Mouse (Mus musculus): Measurements from ENCODE around the gene Odf3. TPM values are rescaled to one million over a fixed set of nuclear protein-coding genes. Genes with fewer than 3 reads are reported as not detected.

Gene Odf3
- polyA plus RNA-seq (2015; fragmentation: Nextera tagmentation; extraction: Ambion mirVana) = not detected in 2 replicates

GRCm38 (mm10) chr7:140847755-140848580, at the start of gene Odf3:
Odf3 (plus strand) TSS chr7:140847805.
- no peak for DNase-seq (ENCODE audit: low spot score)

- no peak for DNase-seq (ENCODE audit: low spot score)
Observed at GRCm38 (mm10) chr7:140798212-140798611, 49.4 kb upstream of the Odf3 start.

DNA sequence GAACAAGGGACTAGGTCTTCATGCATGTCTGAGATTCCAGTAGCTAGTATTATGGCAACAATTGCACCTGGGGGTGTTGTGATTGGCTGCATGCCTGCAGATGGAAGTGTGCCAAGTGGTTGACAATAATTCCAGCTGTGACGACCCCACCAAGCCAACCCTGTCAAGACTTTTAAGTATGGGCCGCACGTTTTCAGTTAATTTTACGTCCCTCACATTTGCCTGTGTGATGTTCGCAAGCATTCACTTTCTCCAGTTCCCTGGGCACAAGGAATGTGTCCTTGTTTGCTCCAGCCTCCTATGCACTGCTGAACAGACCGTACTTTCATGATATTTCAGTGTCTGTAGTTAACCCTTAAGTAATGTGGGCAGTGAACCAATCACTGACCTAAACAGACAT, 45.0 kb upstream of the Odf3 start:
- DNase-seq (ENCODE audit: low spot score) = no peak

DNA sequence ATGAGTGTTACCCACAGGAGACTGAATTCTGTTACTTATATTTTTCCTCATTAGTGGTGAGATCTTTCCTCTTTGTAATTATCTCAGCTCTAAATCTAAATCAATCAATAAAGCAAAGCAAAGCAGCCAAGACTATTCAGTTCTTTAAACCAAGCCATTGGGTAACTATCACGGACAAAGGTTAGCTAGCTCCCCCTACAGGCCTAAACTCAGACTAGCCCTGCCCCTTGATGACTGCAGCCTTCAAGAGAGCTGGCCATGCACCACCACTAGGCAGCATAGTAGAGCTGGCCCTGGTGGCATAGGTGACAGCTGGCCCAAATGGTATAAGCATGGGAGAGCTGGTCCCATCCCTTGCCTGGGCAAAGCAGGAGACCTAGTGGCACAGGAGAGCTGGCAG, 41.9 kb upstream of the Odf3 start:
- peak; percentile 74 for DNase-seq (ENCODE audit: low spot score)

DNA sequence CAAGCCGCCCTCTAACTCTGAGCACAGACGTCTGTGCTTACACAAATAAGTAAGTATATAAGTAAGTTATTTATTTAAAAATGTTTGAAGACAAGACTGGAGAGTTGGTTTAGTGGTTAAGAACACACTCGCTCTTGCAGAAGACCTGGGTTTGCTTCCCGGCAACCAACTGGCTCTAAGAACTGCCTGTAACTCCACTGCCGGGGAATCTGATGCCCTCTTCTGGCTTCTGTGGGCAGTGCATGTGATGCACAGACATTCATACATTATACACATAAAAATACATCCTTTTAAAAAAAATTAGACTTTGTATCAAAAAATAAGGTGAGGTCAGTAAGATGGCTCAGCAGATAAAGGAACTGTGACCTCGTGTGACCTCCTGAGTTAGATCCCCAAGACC, 37.1 kb upstream of the Odf3 start:
- DNase-seq (ENCODE audit: low spot score) = peak; percentile 20

DNA sequence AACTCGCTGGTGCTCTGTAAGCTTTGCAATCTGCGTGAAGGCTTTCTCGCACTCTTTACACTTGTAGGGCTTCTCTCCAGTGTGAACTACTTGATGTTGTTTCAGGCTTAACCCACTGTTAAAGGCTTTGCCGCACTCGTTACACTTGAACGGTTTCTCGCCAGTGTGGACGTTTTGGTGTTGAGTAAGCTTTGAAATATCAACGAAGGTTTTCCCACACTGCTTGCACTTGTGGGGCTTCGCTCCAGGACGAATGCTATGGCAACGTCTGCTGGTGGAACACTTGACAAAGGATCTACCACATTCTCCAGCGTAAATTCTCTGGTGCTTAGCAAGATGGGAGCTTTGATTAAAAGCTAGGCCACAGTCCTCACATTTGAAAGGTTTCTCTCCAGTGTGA, 35.9 kb upstream of the Odf3 start:
- DNase-seq (ENCODE audit: low spot score) = no peak

- no peak for DNase-seq (ENCODE audit: low spot score)
Observed at GRCm38 (mm10) chr7:140812850-140813249, 34.8 kb upstream of the Odf3 start.

DNA sequence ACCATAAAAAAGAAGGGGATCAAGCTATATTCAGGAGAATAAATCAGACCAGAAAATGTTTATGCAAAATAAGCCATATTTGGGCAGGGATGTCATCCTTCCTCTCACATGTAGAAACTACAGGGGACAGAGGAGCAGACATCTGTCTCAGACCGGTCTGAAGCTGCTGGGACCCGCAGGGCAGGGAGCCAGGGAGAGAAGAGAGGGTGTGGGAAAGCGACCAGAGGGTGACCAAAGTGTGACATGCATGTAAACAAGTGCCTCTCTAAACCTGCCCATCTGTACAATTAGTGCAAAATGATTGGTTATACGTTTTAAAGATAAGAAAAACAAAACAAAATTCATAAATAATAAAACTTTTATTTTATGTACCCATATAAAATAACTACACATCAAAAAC, 27.4 kb upstream of the Odf3 start:
- DNase-seq (ENCODE audit: low spot score) = no peak

- DNase-seq (ENCODE audit: low spot score) = no peak
Observed at GRCm38 (mm10) chr7:140821305-140821652, 26.3 kb upstream of the Odf3 start.

DNA sequence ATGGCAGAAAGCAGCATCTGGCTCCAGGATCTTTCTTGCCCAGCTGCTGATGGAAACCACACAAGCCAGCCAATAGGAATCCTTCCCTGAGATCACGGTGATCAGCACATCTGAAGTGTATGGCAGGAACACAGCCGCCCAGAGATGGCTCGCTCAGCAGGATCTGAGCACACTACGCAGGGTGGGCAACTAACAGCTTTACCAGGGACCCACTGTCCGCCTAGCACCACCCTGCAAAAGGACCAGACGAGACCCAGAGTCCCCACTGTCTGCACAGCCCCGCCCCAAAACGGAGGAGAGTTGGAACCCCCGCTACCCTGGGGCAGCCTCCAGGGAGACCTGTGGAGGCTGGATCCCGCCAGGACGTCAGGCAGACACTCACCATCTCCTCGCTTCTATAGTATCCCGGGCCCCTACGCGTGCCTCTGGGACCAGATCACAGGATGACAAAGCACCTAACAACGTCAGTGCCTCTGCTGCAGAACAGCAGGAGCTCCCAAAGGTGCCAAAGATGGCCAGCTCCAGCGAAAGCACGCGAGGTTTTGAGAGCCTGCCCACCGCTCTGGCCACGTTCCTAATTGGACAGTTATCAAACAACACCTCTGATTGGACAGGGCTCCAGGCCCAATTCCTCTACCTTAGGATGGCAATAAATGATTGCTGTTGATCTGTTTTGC, 25.8 kb upstream of the Odf3 start, which contains the start of gene Zfp941:
TSS of gene Zfp941 (minus strand) at position 526 of the 677 bp plus-strand sequence.
- no peak for DNase-seq (ENCODE audit: low spot score)

DNA sequence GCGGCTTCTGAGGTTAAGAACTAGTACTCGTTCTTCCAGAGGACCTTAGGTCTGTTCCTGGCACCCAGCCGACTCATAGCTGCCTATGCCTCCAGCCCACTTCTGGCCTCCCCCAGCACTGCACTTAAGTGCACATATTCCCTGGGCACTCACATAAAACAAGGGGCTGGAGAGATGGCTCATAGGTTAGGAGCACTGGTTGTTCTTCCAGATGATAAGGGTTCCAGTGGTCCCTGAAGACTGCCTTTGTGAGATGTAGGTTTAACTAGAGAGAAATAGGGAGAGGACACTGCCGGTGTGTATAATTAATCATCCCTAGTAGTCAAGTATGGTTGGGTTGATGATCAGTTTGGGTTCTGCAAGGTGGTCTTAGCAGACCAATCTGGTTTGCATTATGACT, 24.9 kb upstream of the Odf3 start:
- no peak for DNase-seq (ENCODE audit: low spot score)

GRCm38 (mm10) chr7:140828171-140828881, 19.3 kb upstream of the Odf3 start:
- DNase-seq (ENCODE audit: low spot score) = peak; percentile 49

DNA sequence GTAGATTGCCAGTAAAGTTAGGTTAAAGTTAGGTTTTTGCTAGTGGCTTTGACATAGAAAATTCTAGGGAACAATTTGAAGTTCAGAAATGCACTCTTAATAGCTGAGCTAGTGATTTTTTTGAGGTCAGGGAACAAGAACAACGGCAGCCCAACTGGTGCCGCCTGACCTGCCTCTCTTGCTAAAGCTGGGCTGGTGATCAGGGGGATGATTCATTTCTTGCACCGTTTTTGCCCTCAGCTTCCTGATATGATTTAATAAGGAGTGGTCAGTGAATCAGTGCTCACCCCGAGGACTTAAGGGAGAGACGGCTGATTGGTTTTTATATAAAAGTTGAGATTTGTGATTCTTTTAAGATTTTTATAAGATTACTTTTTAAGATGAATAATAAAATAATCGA, 16.2 kb upstream of the Odf3 start:
- no peak for DNase-seq (ENCODE audit: low spot score)

DNA sequence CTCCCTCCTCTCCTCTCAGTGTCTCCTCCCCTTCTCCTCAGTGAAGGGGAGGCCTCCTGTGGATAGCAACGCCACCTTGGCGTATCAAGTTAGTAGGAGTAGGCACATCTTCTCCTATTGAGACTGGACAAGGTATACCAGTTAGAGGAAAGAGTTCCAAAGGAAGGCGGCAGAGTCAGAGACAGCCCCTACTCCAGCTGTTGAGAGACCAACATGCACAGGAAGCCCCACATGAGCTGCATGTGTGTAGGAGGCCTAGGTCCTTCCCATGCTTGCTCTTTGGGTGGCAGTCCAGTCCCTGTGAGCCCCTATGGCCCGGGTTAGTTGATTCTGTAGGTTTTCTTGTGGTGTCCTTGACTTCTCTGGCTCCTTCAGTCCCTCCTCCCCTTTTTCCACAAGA, 14.3 kb upstream of the Odf3 start:
- DNase-seq (ENCODE audit: low spot score) = no peak

GRCm38 (mm10) chr7:140834968-140835757, 12.4 kb upstream of the Odf3 start, which contains the start of gene Urah:
Urah (plus strand) TSS chr7:140835018.
- DNase-seq (ENCODE audit: low spot score) = no peak

GRCm38 (mm10) chr7:140835758-140836087, 11.9 kb upstream of the Odf3 start:
- no peak for DNase-seq (ENCODE audit: low spot score)

GRCm38 (mm10) chr7:140836243-140837115, 11.1 kb upstream of the Odf3 start:
- no peak for DNase-seq (ENCODE audit: low spot score)

GRCm38 (mm10) chr7:140839556-140839955, 8.0 kb upstream of the Odf3 start:
- no peak for DNase-seq (ENCODE audit: low spot score)

DNA sequence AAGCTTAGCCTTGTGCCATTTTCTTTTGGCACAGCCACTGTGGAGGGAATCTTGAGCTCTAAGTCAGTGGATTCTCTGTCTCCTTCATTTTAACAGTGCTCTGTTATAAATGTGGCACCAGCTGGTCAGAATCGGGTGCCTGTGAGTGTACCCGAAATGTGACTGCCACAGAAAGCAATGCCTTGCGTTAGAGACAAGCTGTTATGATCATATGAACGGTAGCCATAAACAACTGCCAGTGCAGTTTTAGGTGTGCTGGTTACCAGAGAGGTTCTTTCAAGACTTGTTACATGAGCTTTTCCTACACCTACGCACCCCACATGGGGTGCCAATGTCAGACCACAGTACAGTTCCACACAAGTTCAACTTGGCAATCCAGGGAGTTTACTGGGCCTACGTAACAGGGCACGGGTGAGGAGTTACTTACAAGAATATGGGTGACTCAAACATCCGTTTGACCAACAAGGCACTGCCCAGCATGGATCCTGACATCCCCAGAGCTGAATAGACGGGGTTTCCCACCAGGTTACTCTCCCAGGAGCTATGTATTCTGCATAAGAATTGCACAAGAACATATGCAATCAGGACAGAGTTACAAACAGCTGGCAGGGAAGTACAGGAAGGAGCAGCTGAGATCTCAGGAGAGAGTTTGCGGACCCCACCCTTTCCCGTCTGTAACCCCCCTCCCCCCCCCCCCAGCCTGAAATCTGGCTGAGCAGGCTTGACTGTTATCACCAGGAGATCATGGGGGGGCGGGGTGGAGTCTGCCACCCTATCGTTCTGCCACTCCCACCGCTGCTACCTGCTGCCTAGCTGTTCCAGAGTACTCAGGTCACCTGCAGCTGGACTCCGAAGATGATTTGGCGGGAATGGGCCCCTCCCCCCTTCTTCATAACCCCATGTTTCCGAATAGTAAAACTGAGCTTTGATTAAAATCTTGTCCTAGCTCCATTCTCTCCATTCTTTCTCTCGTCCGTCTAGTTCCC, 6.6 kb upstream of the Odf3 start:
- DNase-seq (ENCODE audit: low spot score) = no peak
